In genomic region chr5:130862302-130862701, GRCm38 (mm10) we compare ENCODE assay signal across 10 mouse cellular contexts.
A peak's percentile ranks its signal among the peaks of the same experiment; 100 is the strongest.
DNase-seq lines count a peak whose midpoint lies in the region; ATAC-seq and TF ChIP-seq lines count a peak whose summit lies in the region.
"Had no signal": no experiment of that assay in that cellular context is flagged by ENCODE, and none has a peak within 500 bp of the region (broad histone marks: within the 10 kb centered on the region; RNA-seq: fewer than 3 reads in every experiment).

No protein-coding gene starts in this region.

- H3K36me3 ChIP-seq in liver, adult 2 months (ENCODE audit: control insufficient read depth, insufficient read depth, low read length): no peaks in the 10 kb centered on the region
- no peaks in the 10 kb centered on the region for H3K36me3 ChIP-seq in liver, postnatal 0 days (replicated peaks; ENCODE audit: insufficient read depth, low read length)
- H3K36me3 ChIP-seq in forebrain, embryonic 13.5 days (ENCODE audit: poor library complexity, severe bottlenecking): no peaks in the 10 kb centered on the region
- H3K36me3 ChIP-seq: heart, embryonic 13.5 days had no signal

- WGBS in liver, adult 2 months: 70% methylated on average over 5 of the region's 5 CpGs
- WGBS in liver, postnatal 0 days (ENCODE audit: insufficient replicate concordance): 49% methylated on average over 5 of the region's 5 CpGs
- WGBS in cerebellum, adult 2 months: 56% methylated on average over 5 of the region's 5 CpGs
- 58% methylated on average over 5 of the region's 5 CpGs for WGBS in forebrain, embryonic 13.5 days

- ATAC-seq in liver, postnatal 0 days: no peak
- ATAC-seq in forebrain, embryonic 13.5 days: no peak
- no peak for ATAC-seq in inflammation-experienced regulatory T-cells, adult 6 months

- 0 out of 2 replicates have a peak, but pooled peaks have one; percentile 15 for TF ChIP-seq CTCF in liver, adult 2 months (IDR thresholded peaks at IDR 0.05; ENCODE audit: low read depth, low read length)
- TF ChIP-seq CTCF in liver, postnatal 0 days (IDR thresholded peaks at IDR 0.05; ENCODE audit: low read depth): no peak
- peak; percentile 81 for TF ChIP-seq CTCF in cerebellum, adult 2 months (IDR thresholded peaks at IDR 0.05; ENCODE audit: borderline replicate concordance, insufficient read depth, low read depth, low read length)
- 0 out of 2 replicates have a peak, but pooled peaks have one; percentile 28 for TF ChIP-seq CTCF in embryonic fibroblast, embryonic 13.5 days (IDR thresholded peaks at IDR 0.05; ENCODE audit: borderline replicate concordance, insufficient read depth, low read length)

- no peak overlapping the region for H3K27ac ChIP-seq in liver, adult 2 months (replicated peaks; ENCODE audit: insufficient read depth, low read depth, low read length)
- no peak overlapping the region for H3K27ac ChIP-seq in liver, postnatal 0 days (ENCODE audit: low read depth)
- H3K27ac ChIP-seq in cerebellum, adult 2 months (ENCODE audit: insufficient read depth, low read length): no peak overlapping the region
- no peak overlapping the region for H3K27ac ChIP-seq in embryonic fibroblast, embryonic 13.5 days (ENCODE audit: insufficient read depth, low read length)
- no peak overlapping the region for H3K27ac ChIP-seq in forebrain, embryonic 13.5 days
- H3K27ac ChIP-seq: heart, embryonic 13.5 days had no signal

- TF ChIP-seq POLR2A in liver, adult 2 months (IDR thresholded peaks at IDR 0.05; ENCODE audit: extremely low read depth, insufficient read depth, low read length): no peak
- TF ChIP-seq POLR2A in cerebellum, adult 2 months (IDR thresholded peaks at IDR 0.05; ENCODE audit: borderline replicate concordance, insufficient read depth, low read length): no peak
- TF ChIP-seq POLR2A in embryonic fibroblast, embryonic 13.5 days (IDR thresholded peaks at IDR 0.05; ENCODE audit: low read depth, low read length): no peak

- H3K9me3 ChIP-seq in liver, postnatal 0 days (ENCODE audit: low read length): no peaks in the 10 kb centered on the region
- H3K9me3 ChIP-seq in forebrain, embryonic 13.5 days (replicated peaks): no peaks in the 10 kb centered on the region
- H3K9me3 ChIP-seq: heart, embryonic 13.5 days had no signal

- no peak for TF ChIP-seq EP300 in liver, postnatal 0 days (IDR thresholded peaks at IDR 0.05; ENCODE audit: low read depth)

- no peak overlapping the region for H3K4me2 ChIP-seq in liver, postnatal 0 days (ENCODE audit: low read depth, low read length)
- no peak overlapping the region for H3K4me2 ChIP-seq in forebrain, embryonic 13.5 days
- H3K4me2 ChIP-seq: heart, embryonic 13.5 days had no signal

- H3K4me1 ChIP-seq in liver, adult 2 months (ENCODE audit: control insufficient read depth, insufficient read depth, low read length): peaks cover 8% of the 10 kb centered on the region
- H3K4me1 ChIP-seq in liver, postnatal 0 days (ENCODE audit: insufficient read depth): no peaks in the 10 kb centered on the region
- H3K4me1 ChIP-seq in cerebellum, adult 2 months (ENCODE audit: control insufficient read depth, insufficient read depth, low read length): no peaks in the 10 kb centered on the region; the same call in 1 of the 2 replicates
- no peaks in the 10 kb centered on the region for H3K4me1 ChIP-seq in embryonic fibroblast, embryonic 13.5 days (ENCODE audit: control insufficient read depth, insufficient read depth, low read length)
- no peaks in the 10 kb centered on the region for H3K4me1 ChIP-seq in forebrain, embryonic 13.5 days
- H3K4me1 ChIP-seq: heart, embryonic 13.5 days; megakaryocyte, embryonic 14.5 days had no signal

- no peaks in the 10 kb centered on the region for H3K27me3 ChIP-seq in liver, adult 2 months (ENCODE audit: control insufficient read depth, insufficient read depth, low read length)
- no peaks in the 10 kb centered on the region for H3K27me3 ChIP-seq in liver, postnatal 0 days (ENCODE audit: insufficient read depth, low read length)
- no peaks in the 10 kb centered on the region for H3K27me3 ChIP-seq in cerebellum, adult 2 months (ENCODE audit: control insufficient read depth, insufficient read depth, low read length)
- no peaks in the 10 kb centered on the region; the same call in 1 of the 2 replicates for H3K27me3 ChIP-seq in forebrain, embryonic 13.5 days
- H3K27me3 ChIP-seq: megakaryocyte, embryonic 14.5 days had no signal

- no peak overlapping the region for H3K9ac ChIP-seq in liver, adult 2 months (ENCODE audit: low read depth, low read length)
- H3K9ac ChIP-seq in liver, postnatal 0 days (replicated peaks): no peak overlapping the region
- H3K9ac ChIP-seq in forebrain, embryonic 13.5 days: no peak overlapping the region
- H3K9ac ChIP-seq: heart, embryonic 13.5 days had no signal

- H3K4me3 ChIP-seq in liver, adult 2 months (ENCODE audit: insufficient read depth, low read depth, low read length): no peak overlapping the region
- H3K4me3 ChIP-seq in liver, postnatal 0 days (ENCODE audit: low read depth, low read length): no peak overlapping the region
- no peak overlapping the region for H3K4me3 ChIP-seq in cerebellum, adult 2 months (replicated peaks; ENCODE audit: insufficient read depth, low read depth, low read length)
- no peak overlapping the region for H3K4me3 ChIP-seq in embryonic fibroblast, embryonic 13.5 days (ENCODE audit: insufficient read depth, low read length)
- H3K4me3 ChIP-seq in forebrain, embryonic 13.5 days: no peak overlapping the region
- H3K4me3 ChIP-seq: heart, embryonic 13.5 days; megakaryocyte, embryonic 14.5 days had no signal

- DNase-seq in liver, adult 2 months (ENCODE audit: extremely low read depth, low read depth, low spot score): no peak
- DNase-seq in liver, postnatal 0 days: no peak
- DNase-seq in cerebellum, adult 2 months: peak; percentile 66 to 78
- DNase-seq in layer of hippocampus, postnatal 36 days: peak; percentile 58 to 60
- peak; percentile 79 for DNase-seq in retina, embryonic 14.5 days (ENCODE audit: low spot score)

- no peaks in the 10 kb centered on the region for H3K79me2 ChIP-seq in liver, adult 2 months (ENCODE audit: control insufficient read depth, insufficient read depth, low read length)

Comparison
In these comparisons a context has a peak if more than half of its experiments do, and no peak if none do; other contexts are left out.
1. DNase-seq: peak in cerebellum, adult 2 months (2 of 2), layer of hippocampus, postnatal 36 days (2 of 2) and retina, embryonic 14.5 days (single experiment); none in liver, adult 2 months (single experiment) and liver, postnatal 0 days (single experiment).